Mouse (Mus musculus) regulatory T cell (primary cell): ENCODE measurements at regions not wholly inside any gene's neighbourhood (a gene's known extent, or its start where the extent isn't known, plus 50 kb on each side); places are given as distances from the start of the nearest gene placed in this dataset.

ENCODE experiments used
- in situ Hi-C: fragments of 300-600 bp; cut with MboI, MseI; formaldehyde crosslinking; loops from one replicate; pipeline ENCODE4 v1.15.1; 2025; ENCODE audit warnings: high pct_unique_total_duplicates

DNA sequence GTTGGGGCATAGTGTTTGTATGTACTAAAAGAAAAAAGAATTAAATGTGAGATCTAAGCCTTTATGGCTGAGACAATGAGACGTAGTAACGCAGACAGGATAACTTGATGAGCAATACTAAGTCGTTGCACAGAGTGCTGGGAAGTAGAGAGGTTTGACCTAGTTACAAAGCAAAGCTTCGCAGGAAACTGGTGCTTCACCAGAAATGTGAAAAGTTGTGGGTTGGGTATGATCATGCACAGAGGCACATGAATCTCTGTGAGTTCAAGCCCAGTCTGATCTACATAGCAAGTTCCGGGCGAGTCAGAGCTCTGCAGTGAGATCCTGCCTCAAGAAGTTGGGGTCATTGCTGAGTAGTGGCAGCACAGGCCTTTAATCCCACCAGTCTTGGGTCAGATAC, 65.3 kb upstream of the Jmy start:
- in situ Hi-C loops: loop anchor here (5.0 kb wide), 1 partner anchor 42 kb away; no protein-coding TSS in a partner anchor

DNA sequence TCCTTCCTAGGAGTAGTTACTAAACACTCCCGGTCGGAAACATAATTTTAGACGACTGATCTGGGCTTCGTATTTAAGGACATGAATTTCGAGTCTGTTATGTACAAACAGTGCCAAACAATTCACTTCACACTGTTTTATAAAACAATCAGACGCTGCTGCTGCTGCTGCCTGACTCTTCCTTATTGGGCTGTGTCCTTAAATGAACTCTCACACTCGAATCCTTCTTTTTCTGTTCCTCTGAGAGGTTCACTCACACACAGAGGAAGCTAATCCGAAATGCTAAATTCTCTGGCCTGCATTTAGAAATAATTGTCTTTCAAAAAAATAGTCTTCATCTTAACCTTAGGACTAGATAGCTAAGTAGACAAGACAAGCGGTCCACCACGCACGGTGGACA, 64.5 kb upstream of the Jmy start:
- in situ Hi-C loops: no loop called here

DNA sequence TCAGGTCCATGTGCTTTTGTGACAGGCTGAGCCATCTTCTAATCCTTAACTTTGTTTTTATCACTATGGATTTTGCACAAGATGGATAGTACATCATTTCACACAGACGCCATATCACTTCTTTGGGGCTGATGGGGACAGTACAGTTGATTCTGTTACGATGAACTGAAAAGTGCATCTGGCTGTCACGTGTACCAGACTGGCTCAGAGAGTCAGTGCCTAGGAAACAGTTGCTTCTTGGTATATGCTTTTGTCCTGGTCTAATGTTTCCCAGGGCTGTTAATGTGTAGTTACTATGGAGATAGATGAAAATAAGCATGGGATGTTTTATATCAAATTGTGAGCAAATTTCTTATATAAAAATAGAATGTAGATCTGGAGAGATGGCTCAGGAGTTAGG, 60.7 kb upstream of the Jmy start:
- in situ Hi-C loops: no loop called here

DNA sequence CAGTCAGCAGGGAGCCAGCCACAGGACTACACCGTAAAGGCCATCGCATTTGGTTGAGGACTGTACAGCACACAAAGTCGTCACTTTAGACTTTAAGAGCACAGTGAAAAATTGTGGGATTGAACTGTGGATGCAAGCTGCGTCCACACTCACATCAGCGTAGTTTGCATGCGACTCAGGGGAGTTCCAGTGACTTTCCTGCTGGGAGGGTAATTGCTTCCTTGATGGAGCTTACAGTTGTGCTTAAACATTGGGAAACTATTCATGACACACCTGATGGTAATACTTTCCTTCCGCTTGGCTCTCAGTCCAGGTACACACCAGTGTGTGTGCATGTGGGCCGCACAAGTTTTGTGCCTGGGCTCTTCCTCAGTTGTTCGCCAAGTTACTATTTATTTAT, 59.0 kb upstream of the Jmy start:
- in situ Hi-C loops: no loop called here

DNA sequence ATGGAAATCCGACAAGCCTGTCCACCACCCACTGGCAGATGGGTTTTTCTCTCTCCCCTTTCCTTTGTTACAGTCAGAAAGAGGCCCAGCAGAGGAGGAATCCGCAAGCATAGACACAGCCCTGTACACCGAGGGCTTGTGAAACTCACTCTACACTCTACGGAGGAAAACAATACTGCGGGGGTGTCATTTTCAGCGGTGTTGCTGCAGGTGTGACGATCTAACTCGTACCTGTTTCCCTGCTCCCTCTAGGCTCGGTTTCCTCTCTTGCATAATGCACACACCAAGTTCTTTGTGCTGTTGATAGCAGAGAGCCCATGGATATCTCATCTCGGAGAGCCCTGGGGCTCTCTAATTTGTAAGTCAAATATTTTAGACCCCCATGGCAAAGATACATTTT, 56.5 kb upstream of the Jmy start:
- in situ Hi-C loops: no loop called here

DNA sequence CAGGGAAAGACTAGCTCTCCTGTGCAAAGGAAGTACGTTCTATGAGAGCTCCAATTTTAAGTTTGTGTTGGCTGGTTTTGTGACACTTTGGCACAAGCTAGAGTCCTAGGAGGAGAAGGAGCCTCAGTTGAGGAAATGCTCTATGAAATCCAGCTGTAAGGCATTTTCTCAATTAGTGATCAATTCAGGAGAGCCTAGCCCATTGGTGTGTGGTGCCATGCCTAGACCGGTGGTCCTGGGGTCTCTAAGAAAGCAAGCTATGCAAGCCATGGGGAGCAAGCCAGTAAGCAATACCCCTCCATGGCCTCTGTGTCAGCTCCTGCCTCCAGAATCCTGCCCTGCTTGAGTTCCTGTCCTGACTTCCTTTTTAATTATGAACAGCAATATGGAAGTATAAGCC, 55.3 kb upstream of the Jmy start:
- in situ Hi-C loops: no loop called here

DNA sequence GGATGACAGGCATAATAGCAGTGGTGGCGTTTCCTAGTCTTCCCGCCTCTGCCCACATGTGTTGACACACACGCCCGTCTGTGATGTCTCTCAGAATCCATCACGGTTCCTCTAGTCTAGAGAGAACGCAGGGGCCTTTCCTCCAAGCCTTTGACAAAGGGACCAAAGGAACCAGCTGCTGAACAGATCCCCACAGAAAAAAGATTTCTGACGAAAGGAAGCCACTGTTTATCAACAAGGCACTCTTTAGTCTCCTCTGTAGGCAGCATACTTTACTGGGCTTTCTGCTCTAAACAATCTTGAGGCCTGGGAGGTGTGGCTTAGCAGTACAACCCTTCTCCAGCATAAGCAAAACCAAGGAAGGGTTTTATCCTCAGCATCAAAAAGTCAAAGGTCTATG, 54.3 kb upstream of the Jmy start:
- in situ Hi-C loops: no loop called here

DNA sequence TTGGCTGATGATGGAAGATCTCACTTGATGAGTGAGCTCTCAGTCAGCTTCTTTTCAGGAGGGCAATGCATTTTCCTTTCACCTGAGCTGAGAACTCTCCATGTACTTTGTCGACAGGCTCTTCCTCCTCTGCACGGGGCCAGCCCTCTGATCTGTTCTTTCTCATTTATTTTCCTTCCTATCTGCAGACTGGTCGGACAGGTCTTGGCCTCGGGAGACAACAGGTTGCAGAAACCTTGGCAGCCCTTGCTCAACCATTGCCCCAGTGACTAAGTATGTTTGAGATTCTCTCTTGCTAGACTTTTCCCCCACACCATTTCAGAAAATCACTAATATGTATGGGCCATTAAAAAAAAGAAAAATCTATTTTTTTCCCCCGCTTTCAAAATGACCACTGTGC, 53.7 kb upstream of the Jmy start:
- in situ Hi-C loops: no loop called here

DNA sequence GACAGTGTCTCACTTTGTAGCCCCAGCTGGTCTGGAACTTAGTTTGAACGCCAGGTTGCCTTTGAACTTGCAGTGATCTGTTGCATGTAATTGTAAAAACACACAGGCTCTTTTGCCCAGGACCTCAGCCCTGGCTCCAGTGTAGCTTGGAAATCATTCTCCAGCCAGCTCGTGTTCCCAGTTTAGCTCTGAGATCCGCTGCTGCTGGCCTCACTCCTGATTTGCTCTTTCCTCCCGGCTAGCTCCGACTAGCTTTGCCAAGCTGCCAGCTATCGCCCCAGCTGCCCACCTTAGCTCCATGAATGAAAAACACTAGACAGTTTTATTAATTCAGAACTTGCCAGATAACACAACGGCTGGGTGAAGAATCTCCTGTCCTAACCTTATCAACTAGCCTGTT, 50.7 kb upstream of the Jmy start:
- in situ Hi-C loops: no loop called here
